Mouse (Mus musculus): ENCODE results near the gene Sh3kbp1.
"Not testable (repeated sequence)": the region's sequence is repeated elsewhere in the genome, so short reads cannot be mapped to it uniquely, and the experiment has no call there.

DNA sequence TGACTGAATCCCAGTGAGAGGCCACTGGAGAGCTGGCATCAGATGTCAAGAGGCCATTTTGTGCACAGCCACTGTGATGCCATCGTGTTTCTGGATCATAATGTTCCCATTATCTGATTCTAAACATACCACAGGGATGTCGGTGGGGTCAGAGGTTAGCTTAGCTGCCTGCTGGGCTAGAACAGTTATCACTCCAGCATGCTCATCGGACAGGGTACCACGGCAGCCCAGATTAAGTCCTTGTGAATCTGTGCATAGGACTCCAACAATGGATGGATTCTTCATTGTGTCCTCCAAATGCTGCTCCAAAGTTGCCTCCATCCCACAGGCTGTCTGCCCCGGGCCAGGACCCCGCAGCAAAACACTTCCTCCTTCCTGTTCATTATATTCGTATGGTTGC lies 42.3 kb upstream of the Sh3kbp1 start:
- not testable (repeated sequence) for TF ChIP-seq CTCF, EP300 (IDR thresholded peaks at IDR 0.05; ENCODE audit: low read depth)
